Mouse (Mus musculus): ENCODE measurements around the gene Zfp507.

Gene Zfp507

DNA sequence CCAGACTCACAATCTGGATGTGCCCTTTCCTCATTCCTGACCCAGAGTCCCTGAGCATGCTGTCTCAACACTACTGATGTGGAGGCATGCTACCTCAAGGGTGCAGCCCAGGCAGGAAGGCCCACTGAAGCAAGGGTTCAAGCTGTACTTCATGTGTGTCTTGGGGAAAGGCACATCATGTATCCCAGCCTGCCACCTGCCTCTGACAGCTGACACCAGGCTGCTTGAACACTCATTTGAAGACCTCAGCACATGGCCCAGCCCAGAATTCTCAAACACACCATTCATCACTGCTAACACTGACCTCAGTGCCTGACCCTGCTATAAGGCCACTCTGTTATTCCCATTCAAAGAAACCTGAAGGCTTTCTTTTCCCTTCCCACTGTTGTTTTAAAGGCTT is 20.6 kb downstream of the Zfp507 start:
- DNase-seq (ENCODE audit: low spot score): no peak

DNA sequence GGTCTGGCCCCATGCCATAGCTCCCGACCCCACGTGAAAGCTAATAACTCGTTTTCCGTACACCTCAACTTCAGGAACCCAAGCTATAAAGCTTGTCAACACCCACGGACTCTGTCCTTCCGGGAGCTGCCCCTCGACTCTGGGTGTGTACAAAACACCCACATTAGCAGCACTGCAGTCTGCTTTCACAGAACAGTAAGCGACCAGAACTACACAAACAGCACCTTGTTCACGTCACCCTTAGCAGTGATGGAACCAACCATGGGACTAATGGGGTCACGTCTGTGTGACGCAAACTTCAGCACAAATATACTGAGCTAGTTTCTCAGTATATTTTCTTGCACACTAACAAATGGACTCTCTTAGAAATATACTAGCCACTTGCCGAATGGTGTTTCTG is 28.7 kb downstream of the Zfp507 start:
- no peak for DNase-seq (ENCODE audit: low spot score)

GRCm38 (mm10) chr7:35772347-35772746 is 30.5 kb downstream of the Zfp507 start:
- no peak for DNase-seq (ENCODE audit: low spot score)

DNA sequence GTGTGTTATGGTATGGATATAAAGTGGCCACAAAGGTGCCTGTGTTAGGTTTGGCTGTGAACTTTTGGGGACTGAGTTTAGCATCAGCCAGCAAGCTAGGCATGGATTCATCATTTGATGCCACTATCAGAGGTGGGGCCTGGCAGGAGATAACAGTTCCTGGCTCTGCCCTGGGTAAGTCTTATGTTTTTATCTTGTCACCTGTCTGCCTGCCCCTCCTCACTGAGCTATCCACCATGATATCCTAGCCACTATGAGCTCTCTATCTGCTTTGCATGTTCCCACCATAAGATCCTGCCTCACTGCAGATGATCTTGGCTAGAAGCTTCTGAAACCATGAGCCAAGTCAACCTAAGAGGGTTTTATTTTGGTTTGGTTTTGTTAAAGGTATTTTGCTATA is 31.7 kb downstream of the Zfp507 start:
- DNase-seq (ENCODE audit: low spot score): no peak

GRCm38 (mm10) chr7:35770122-35770521 is 32.7 kb downstream of the Zfp507 start:
- DNase-seq (ENCODE audit: low spot score): no peak

DNA sequence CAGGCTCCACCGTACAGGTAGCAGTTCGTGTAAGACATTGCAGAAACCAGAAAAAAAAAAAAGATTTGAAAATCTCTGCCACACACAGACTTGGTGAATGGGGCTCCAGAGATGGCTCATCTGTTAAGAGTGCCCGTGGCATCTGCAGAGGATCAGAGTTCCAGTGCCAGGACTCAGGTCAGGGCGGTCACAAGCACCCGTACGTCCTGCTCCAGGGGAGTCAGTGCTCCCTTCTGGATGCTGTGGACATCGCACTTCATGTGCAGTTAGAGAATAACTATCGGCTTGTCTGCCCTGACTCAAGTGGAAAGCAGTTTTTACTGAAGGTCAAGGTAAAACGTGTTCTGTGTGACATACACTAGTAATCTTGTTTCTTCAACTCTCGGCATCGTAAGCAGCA is 38.3 kb downstream of the Zfp507 start:
- DNase-seq (ENCODE audit: low spot score): no peak

GRCm38 (mm10) chr7:35761801-35762200 is 41.0 kb downstream of the Zfp507 start:
- no peak for DNase-seq (ENCODE audit: low spot score)

DNA sequence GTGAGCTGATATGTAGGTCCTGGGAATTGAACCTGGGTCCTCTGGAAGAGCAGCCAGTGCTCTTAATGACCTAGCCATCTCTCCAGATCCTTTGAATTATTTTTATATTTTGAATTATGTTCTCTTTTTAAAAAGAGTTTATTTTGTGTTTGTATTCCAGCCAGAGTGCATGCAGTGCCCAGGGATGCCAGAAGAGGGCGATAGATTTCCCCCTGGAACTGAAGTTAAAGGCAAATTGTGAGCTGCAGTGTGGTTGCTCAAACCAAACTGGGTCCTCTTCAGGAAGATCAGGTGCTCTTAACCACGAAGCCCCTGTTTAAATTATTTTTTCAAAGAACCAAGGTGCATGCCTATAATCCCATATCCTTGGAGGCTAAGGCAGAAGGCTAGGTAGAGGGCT is 43.2 kb downstream of the Zfp507 start:
- no peak for DNase-seq (ENCODE audit: low spot score)

- no peak for DNase-seq (ENCODE audit: low spot score)
Measured at GRCm38 (mm10) chr7:35756510-35757440, 46.0 kb downstream of the Zfp507 start.

- DNase-seq (ENCODE audit: low spot score): no peak
Measured at GRCm38 (mm10) chr7:35754886-35755168, 48.0 kb downstream of the Zfp507 start.

DNA sequence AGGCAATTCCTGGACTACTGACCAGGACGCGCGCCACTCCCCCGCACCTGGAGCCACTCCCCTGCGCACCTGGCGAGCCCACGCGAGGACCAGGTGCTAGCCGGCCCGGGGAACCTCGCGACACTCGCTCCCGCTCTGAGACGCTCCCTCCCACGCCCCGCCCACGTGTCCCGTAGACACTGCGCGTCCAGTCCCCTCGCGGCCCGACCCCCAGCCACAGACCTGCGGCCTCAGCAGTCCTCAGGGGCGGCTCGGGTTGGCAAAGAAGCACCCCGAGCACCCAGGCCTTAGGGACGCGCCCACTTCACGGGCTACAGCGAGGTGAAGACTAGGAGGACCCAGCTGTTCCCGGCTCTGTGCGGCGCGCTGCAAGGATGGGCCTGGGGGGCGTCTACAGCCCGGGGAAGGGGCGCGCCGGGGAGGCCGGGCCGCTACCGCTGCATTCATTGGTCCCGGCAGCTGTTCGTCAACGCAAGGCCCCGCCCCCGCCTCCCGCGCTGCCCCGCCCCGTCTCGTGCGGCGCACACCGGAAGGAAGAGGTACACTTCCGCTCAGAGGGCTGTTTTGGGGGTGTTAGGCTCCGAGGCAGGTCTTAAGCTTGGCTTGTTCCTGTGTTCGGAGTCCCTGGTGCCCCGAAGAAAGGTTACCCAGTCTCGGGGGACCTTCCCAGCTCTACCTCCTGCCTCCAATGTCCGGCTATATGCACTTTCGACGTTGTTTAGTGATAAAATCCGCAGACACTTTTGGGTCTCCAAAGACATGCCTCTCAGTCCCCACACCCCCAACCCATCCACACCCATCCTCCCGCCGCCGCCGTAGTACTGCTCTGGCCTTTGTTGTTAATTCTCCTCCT is 48.5 kb downstream of the Zfp507 start, which contains the start of gene Dpy19l3:
Gene Dpy19l3 (minus strand): TSS at position 422 of the 853 bp plus-strand sequence.
- DNase-seq (ENCODE audit: low spot score): peak; percentile 96

GRCm38 (mm10) chr7:35753319-35754032 is 49.3 kb downstream of the Zfp507 start:
- peak; percentile 63 for DNase-seq (ENCODE audit: low spot score)

DNA sequence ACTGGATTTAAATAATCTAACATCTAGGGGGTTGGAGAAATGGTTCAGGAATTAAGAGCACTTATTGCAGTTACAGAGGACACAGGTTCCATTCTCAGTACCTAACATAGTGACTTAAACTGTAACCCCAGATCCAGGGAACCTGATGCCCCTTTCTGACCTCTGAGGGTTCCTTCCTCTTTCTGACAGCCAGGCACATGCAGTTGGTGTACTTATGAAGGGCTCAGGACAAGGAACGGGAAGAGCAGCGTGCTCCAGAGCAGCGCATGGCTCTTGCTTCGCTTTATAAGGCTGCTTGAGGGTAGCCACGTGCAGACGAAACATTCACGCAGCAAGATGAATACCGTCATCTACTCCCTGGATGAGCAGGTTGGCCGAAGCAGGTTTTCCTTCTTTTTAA is 51.9 kb downstream of the Zfp507 start:
- DNase-seq (ENCODE audit: low spot score): peak; percentile 25

- DNase-seq (ENCODE audit: low spot score): no peak
Measured at GRCm38 (mm10) chr7:35747397-35747964, 55.3 kb downstream of the Zfp507 start.

DNA sequence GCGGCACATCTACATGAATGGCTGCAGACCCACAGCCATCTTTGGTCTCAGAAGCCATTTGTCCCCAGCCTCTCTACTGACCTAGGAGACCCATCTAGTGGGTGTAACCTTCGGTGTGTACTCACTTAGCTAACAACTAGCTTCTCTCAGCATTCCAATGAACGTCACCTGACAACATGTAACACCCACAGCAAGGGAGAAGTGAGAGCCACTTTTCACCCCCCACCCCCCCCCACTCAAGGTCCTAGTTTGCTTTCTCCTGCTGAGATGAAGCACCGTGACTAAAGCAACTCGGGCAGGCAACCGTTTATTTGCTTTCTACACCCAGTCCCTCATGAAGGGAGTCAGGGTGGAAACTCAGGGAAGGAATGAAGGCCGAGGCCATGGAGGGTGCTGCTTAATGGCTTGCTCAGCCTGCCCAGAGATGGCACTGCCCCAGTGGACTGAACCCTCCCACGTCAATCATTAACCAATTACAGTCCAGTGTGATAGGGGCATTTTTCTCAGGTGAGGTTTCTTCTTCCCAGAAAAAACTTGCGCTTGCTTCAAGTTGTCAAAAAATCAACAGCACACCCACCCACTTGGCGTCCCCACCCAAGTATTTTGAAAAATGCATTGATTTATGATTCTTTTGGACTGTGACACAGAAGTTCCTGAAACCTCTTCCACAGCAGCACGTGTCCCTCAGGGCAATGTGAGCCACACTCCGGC is 56.0 kb downstream of the Zfp507 start:
- no peak for DNase-seq (ENCODE audit: low spot score)

GRCm38 (mm10) chr7:35745281-35745702 is 57.5 kb downstream of the Zfp507 start:
- DNase-seq (ENCODE audit: low spot score): no peak

- DNase-seq (ENCODE audit: low spot score): no peak
Measured at GRCm38 (mm10) chr7:35744771-35745170, 58.0 kb downstream of the Zfp507 start.

GRCm38 (mm10) chr7:35742310-35742709 is 60.5 kb downstream of the Zfp507 start:
- DNase-seq (ENCODE audit: low spot score): no peak

- DNase-seq (ENCODE audit: low spot score): no peak
Measured at GRCm38 (mm10) chr7:35741858-35742257, 60.9 kb downstream of the Zfp507 start.

- DNase-seq (ENCODE audit: low spot score): peak; percentile 87
Measured at GRCm38 (mm10) chr7:35740489-35741230, 62.1 kb downstream of the Zfp507 start.

DNA sequence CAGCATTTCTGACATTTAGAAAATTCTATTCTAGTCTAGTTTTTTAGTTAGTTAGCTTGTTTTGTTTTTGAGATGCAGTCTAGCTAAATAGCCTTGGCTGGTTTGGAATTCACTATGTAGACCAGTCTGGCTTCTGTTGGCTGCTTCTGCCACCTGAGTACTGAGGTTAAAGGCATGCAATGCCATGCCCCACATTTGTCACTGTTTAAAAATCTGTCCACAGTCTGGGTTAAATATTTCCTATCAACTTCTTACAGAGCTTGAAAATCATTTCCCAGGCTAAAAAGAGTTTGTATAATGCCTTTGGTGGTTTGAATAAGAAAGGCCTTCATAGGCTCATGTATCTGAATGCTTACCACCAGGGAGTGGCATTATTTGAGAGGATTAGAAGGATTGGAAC is 63.9 kb downstream of the Zfp507 start:
- DNase-seq (ENCODE audit: low spot score): no peak

Measured in testis, postnatal 10 days (tissue).